Mouse (Mus musculus): ENCODE data around the gene Ermp1.

GRCm38 (mm10) chr19:29653768-29654265 lies 5.6 kb upstream of the Ermp1 start:
- TF ChIP-seq POLR2A (IDR thresholded peaks at IDR 0.05; ENCODE audit: insufficient read length, low read depth) (no peak), POLR2AphosphoS2 (IDR thresholded peaks at IDR 0.05; ENCODE audit: insufficient read length, low read depth) (no peak), USF1 (IDR thresholded peaks at IDR 0.05; ENCODE audit: low read depth) (no peak), TCF12 (IDR thresholded peaks at IDR 0.05; ENCODE audit: insufficient read depth, poor library complexity, severe bottlenecking) (no peak), REST (IDR thresholded peaks at IDR 0.05; ENCODE audit: insufficient read depth, insufficient read length) (no peak), E2F4 (IDR thresholded peaks at IDR 0.05; ENCODE audit: insufficient read depth) (no peak), MYOG (IDR thresholded peaks at IDR 0.05; ENCODE audit: control insufficient read depth in 1 of 3, insufficient read depth in 1 of 3, insufficient read length in 2 of 3, low read depth in 2 of 3) (no peak), CEBPB (IDR thresholded peaks at IDR 0.05; ENCODE audit: insufficient read depth, poor library complexity, severe bottlenecking) (no peak), MAX (IDR thresholded peaks at IDR 0.05; ENCODE audit: low read depth) (no peak), SRF (IDR thresholded peaks at IDR 0.05; ENCODE audit: control insufficient read depth, insufficient read length, low read depth) (no peak), TCF3 (IDR thresholded peaks at IDR 0.05; ENCODE audit: insufficient read length, low read depth) (no peak)

All from myocyte (in vitro differentiated cells).